Mouse (Mus musculus) NIH3T3 (cell line): ENCODE results near the gene Hsd17b3.
A peak's percentile ranks its signal among the peaks of the same experiment; 100 is the strongest.

Experiments used
- DNase-seq: peaks from one replicate; pipeline ENCODE4 v3.0.0-alpha.2; 2012; ENCODE audit warnings: low read depth

Gene Hsd17b3

GRCm38 (mm10) chr13:64018586-64019141 is 70.4 kb downstream of the Hsd17b3 start:
- DNase-seq, result no peak

GRCm38 (mm10) chr13:64016048-64016447 is 73.0 kb downstream of the Hsd17b3 start:
- peak; percentile 12 for DNase-seq

GRCm38 (mm10) chr13:64011157-64011556 is 77.9 kb downstream of the Hsd17b3 start:
- peak; percentile 33 for DNase-seq
